Mouse (Mus musculus) MEL (cell line): ENCODE measurements around the gene Kdm5b. TPM values are rescaled to one million over a fixed set of nuclear protein-coding genes. Genes with fewer than 3 reads are reported as not detected.
A peak's percentile ranks its signal among the peaks of the same experiment; 100 is the strongest.

Source experiments
- DNase-seq: peaks from one replicate; pipeline ENCODE4 v3.0.0; 2011; ENCODE audit warnings: low read depth, low spot score
- H3K27ac ChIP-seq: 2 replicates; pipeline ENCODE4 v1.5.1; 2012; ENCODE audit warnings: low read depth, mild to moderate bottlenecking, control low read depth, low read length, moderate library complexity; ENCODE audit not compliant: control insufficient read depth
- H3K27me3 ChIP-seq, 2 experiments: fragments of 150-350 bp in 1 of 2; sonication (generic) in 1 of 2; 2 replicates each; pipeline ENCODE4 v1.6.1; 2012; ENCODE audit warnings: low read length in 2 of 2, mild to moderate bottlenecking in 2 of 2, improper control_type of control experiment in 1 of 2, moderate library complexity in 1 of 2; ENCODE audit not compliant: insufficient read depth in 2 of 2, control insufficient read depth in 1 of 2
- H3K36me3 ChIP-seq, 2 experiments: 2 replicates each; pipeline ENCODE4 v1.6.1; 2012 to 2014; ENCODE audit warnings: low read length in 2 of 2, improper control_type of control experiment in 1 of 2, inconsistent platforms in 1 of 2, mild to moderate bottlenecking in 1 of 2; ENCODE audit not compliant: insufficient read depth in 2 of 2, control insufficient read depth in 1 of 2
- H3K4me1 ChIP-seq, 2 experiments: fragments of 150-350 bp in 1 of 2; sonication (generic) in 1 of 2; 2 replicates each; pipeline ENCODE4 v1.6.1; 2012; ENCODE audit warnings: low read length in 2 of 2, improper control_type of control experiment in 1 of 2, mild to moderate bottlenecking in 1 of 2; ENCODE audit not compliant: insufficient read depth in 2 of 2, control insufficient read depth in 1 of 2
- H3K4me3 ChIP-seq, 2 experiments: fragments of 150-350 bp in 1 of 2; sonication (generic) in 1 of 2; 2 replicates each; pipeline ENCODE4 v1.5.1; 2012; ENCODE audit warnings: low read depth in 2 of 2, low read length in 2 of 2, mild to moderate bottlenecking in 2 of 2, moderate library complexity in 2 of 2, control low read depth in 1 of 2, improper control_type of control experiment in 1 of 2; ENCODE audit not compliant: control insufficient read depth in 1 of 2, insufficient read depth in 1 of 2
- H3K79me2 ChIP-seq: 2 replicates; pipeline ENCODE4 v1.6.1; 2012; ENCODE audit warnings: mild to moderate bottlenecking, low read length, moderate library complexity; ENCODE audit not compliant: control insufficient read depth, poor library complexity, insufficient read depth
- H3K9ac ChIP-seq: 2 replicates; pipeline ENCODE4 v1.6.1; 2012; ENCODE audit warnings: low read depth, mild to moderate bottlenecking, control low read depth, low read length, moderate library complexity; ENCODE audit not compliant: control insufficient read depth, poor library complexity, severe bottlenecking
- H3K9me3 ChIP-seq: fragments of 150-350 bp; sonication (generic); replicated peaks from 2 replicates; pipeline ENCODE4 v1.6.1; 2012; ENCODE audit warnings: mild to moderate bottlenecking, low read length, improper control_type of control experiment, moderate library complexity; ENCODE audit not compliant: insufficient read depth
- BHLHE40 ChIP-seq: IDR thresholded peaks from 2 replicates; pipeline ENCODE4 v1.6.1; 2012; ENCODE audit warnings: low read depth, mild to moderate bottlenecking, inconsistent platforms, low read length, improper control_type of control experiment, borderline replicate concordance
- CTCF ChIP-seq, 3 experiments: IDR thresholded peaks in 2 of 3; conservative IDR thresholded peaks in 1 of 3; 2 replicates each; pipeline ENCODE4 v1.5.1; 2011 to 2012; ENCODE audit warnings: low read length in 3 of 3, low read depth in 2 of 3, mild to moderate bottlenecking in 2 of 3, improper control_type of control experiment in 1 of 3, inconsistent platforms in 1 of 3, mixed read lengths in 1 of 3, moderate library complexity in 1 of 3; ENCODE audit not compliant: control insufficient read depth in 1 of 3, insufficient read depth in 1 of 3, poor library complexity in 1 of 3, severe bottlenecking in 1 of 3
- ELF1 ChIP-seq: IDR thresholded peaks from 2 replicates; pipeline ENCODE4 v1.6.1; 2014; ENCODE audit warnings: low read depth, mild to moderate bottlenecking, inconsistent platforms, low read length, improper control_type of control experiment, moderate library complexity
- MEF2A ChIP-seq: IDR thresholded peaks from 2 replicates; pipeline ENCODE4 v1.6.1; 2014; ENCODE audit warnings: low read depth, mild to moderate bottlenecking, inconsistent platforms, low read length, improper control_type of control experiment; ENCODE audit not compliant: poor library complexity, insufficient replicate concordance, severe bottlenecking; ENCODE audit errors: extremely low read depth
- MXI1 ChIP-seq: IDR thresholded peaks from 2 replicates; pipeline ENCODE4 v1.6.1; 2011; ENCODE audit warnings: mild to moderate bottlenecking, low read depth, low read length, improper control_type of control experiment
- MYB ChIP-seq: IDR thresholded peaks from 2 replicates; pipeline ENCODE4 v1.6.1; 2011; ENCODE audit warnings: mild to moderate bottlenecking, low read depth, low read length, improper control_type of control experiment
- MYC ChIP-seq: IDR thresholded peaks from 2 replicates; pipeline ENCODE4 v1.6.1; 2011; ENCODE audit warnings: low read depth, mild to moderate bottlenecking, low read length, improper control_type of control experiment, moderate library complexity
- NELFE ChIP-seq: IDR thresholded peaks from 2 replicates; pipeline ENCODE4 v1.6.1; 2011; ENCODE audit warnings: low read depth, low read length, improper control_type of control experiment
- NRF1 ChIP-seq: IDR thresholded peaks from 2 replicates; pipeline ENCODE4 v1.6.1; 2014; ENCODE audit warnings: low read depth, mild to moderate bottlenecking, inconsistent platforms, low read length, improper control_type of control experiment, moderate library complexity; ENCODE audit not compliant: poor library complexity, insufficient read depth, severe bottlenecking
- RAD21 ChIP-seq: IDR thresholded peaks from 2 replicates; pipeline ENCODE4 v1.6.1; 2011; ENCODE audit warnings: mild to moderate bottlenecking, low read depth, low read length, improper control_type of control experiment
- RCOR1 ChIP-seq: IDR thresholded peaks from 2 replicates; pipeline ENCODE4 v1.6.1; 2012; ENCODE audit warnings: low read depth, mild to moderate bottlenecking, inconsistent platforms, low read length, improper control_type of control experiment
- SMC3 ChIP-seq: IDR thresholded peaks from 2 replicates; pipeline ENCODE4 v1.6.1; 2011; ENCODE audit warnings: low read depth, low read length, improper control_type of control experiment
- ZC3H11A ChIP-seq: IDR thresholded peaks from 2 replicates; pipeline ENCODE4 v1.6.1; 2012; ENCODE audit warnings: low read depth, mild to moderate bottlenecking, inconsistent platforms, low read length, improper control_type of control experiment
- polyA plus RNA-seq, 2 experiments: library from polyadenylated mRNA; stranded (reverse) in 1 of 2; unstranded in 1 of 2; fragments of >175 nt in 1 of 2; fragments of >200 nt in 1 of 2; gene quantifications; 2 replicates each; pipeline versions ENCODE4 v1.2.1 to v1.2.4; 2012; ENCODE audit warnings: low replicate concordance in 2 of 2, low read depth in 1 of 2; ENCODE audit not compliant: insufficient read length in 2 of 2, insufficient read depth in 1 of 2, missing spikeins in 1 of 2
- total RNA-seq: library from RNA; depleted of rRNA; stranded (reverse); fragments of 300-350 nt; gene quantifications from 2 replicates; pipeline ENCODE4 v1.2.3, GENCODE M21; 2012

The Kdm5b gene
- total and polyA plus RNA-seq, 3 experiments = 25.5 to 48.6 (median 31.8) TPM

DNA sequence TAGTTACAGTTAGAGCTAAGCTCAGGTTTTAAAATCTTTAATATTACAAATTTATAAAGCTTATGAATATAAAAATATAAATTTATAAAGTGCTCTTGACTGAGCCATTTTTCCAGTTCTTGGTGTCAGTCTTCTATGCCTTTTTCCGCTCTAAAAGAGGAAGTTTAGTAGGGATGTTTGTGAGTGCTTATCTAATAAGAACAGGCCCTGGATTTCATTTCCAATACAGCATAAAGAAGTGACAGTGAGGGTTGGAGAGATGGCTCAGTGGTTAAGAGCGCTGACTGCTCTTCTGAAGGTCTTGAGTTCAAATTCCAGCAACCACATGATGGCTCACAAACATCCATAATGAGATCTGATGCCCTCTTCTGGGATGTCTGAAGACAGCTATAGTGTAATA lies 46.4 kb downstream of the Kdm5b start (continued):
- TF ChIP-seq BHLHE40 (0 out of 2 replicates have a peak, but pooled peaks have one; percentile 43), ZC3H11A (0 out of 2 replicates have a peak, but pooled peaks have one; percentile 2)

DNA sequence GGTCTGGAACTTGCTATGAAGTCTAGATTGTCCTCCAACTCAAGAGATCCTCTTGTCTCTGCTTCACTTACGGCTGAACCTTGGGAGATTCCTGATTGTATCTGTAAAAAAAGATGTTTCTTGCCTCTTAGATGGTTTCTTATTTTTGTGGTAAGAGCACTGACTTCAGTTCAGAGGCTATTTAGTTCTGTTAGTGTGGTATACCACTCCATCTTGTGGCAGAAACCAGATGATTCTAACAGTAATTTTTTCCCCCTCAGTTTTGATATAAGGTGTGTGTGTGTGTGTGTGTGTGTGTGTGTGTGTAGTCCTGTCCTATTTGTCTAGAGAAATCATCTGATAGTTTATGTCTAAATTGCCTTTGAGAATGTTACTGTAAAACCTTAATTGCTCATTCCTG lies 47.3 kb downstream of the Kdm5b start:
- TF ChIP-seq CTCF (IDR thresholded peaks at IDR 0.05 in 2 of 3, conservative IDR thresholded peaks at IDR 0.05 in 1 of 3; ENCODE audit: control insufficient read depth in 1 of 3, insufficient read depth in 1 of 3, low read depth in 2 of 3, low read length in 3 of 3, poor library complexity in 1 of 3, severe bottlenecking in 1 of 3) = peak in 1 of 3 experiments; percentile 22; a peak in 2 of 6 replicates
- peak; percentile 33 for TF ChIP-seq RAD21
- peak; percentile 33; the same call in 1 of the 2 replicates for TF ChIP-seq SMC3
- TF ChIP-seq MYC = no peak
- DNase-seq = no peak
- Histone ChIP-seq H3K79me2 (no peaks in the 10 kb centered on the region), H3K27ac (no peak overlapping the region), H3K9me3 (no peaks in the 10 kb centered on the region), H3K4me3 (no peak overlapping the region), H3K27me3 (no peaks in the 10 kb centered on the region), H3K9ac (no peak overlapping the region), H3K36me3 (peaks cover 28 to 42% of the 10 kb centered on the region in 2 experiments), H3K4me1 (peaks cover 12 to 13% of the 10 kb centered on the region in 2 experiments)

DNA sequence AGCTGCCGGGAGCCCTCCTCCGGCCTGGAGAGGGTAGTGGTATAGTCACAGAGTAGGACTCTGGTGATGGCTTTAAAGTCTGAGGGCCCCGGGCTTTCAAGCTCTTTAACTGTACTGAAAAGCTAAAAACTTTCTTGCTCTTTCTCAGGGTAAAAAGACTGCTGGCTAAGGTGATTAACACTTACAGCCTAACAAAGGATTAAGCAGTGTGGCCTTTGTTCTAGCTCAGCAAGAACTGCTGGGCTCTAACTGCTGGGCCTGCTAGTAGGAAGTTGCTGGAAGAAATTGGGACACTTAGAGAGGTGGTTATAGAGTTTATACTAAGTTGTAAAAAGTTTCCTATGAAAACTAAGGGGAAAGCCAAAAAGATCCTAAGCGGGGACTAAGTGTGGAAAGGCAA lies 49.2 kb downstream of the Kdm5b start:
- no peak for DNase-seq
- H3K4me3 ChIP-seq = no peak overlapping the region
- H3K9me3 ChIP-seq = no peaks in the 10 kb centered on the region
- no peaks in the 10 kb centered on the region for H3K79me2 ChIP-seq
- H3K4me1 ChIP-seq = peaks cover 13 to 14% of the 10 kb centered on the region in 2 experiments
- H3K36me3 ChIP-seq = peaks cover 23 to 51% of the 10 kb centered on the region in 2 experiments
- H3K27ac ChIP-seq = no peak overlapping the region
- no peaks in the 10 kb centered on the region for H3K27me3 ChIP-seq
- TF ChIP-seq MYB = no peak
- TF ChIP-seq BHLHE40 = no peak
- TF ChIP-seq NRF1 = no peak
- TF ChIP-seq NELFE = no peak
- no peak for TF ChIP-seq MEF2A
- no peak for TF ChIP-seq RCOR1
- TF ChIP-seq MYC = no peak
- no peak for TF ChIP-seq ELF1
- TF ChIP-seq MXI1 = no peak
- no peak overlapping the region for H3K9ac ChIP-seq
